Mouse (Mus musculus): ENCODE data around the gene Ocrl. TPM values are rescaled to one million over a fixed set of nuclear protein-coding genes. Genes with fewer than 3 reads are reported as not detected.

The Ocrl gene
- total RNA-seq, 2 experiments from 2014 or later: 52.9 to 56.7 TPM

DNA sequence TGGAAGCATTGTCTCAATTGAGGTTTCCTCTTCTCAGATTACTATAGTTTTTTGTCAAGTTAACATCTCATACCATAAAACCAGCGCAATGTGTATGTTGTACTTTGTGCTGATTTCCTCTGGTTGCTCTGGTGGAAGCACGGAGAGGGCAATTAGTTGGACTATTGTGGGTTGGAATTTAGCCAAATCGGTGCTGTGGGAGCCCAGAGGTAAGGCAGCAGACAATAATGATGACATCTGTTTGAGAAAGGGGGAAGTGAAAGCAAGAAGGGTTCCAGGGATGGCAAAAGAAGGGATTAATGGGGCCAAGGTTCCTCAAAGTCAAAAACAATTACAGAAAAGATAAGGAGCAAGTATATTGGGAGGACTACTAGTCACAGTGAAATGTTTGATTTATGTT is 15.8 kb downstream of the Ocrl start:
- DNase-seq (ENCODE audit: extremely low spot score in 1 of 2, low spot score in 2 of 2): no peak
- no peak overlapping the region for H3K4me3 ChIP-seq
- intact Hi-C loops (cut with DNase I): no loop called here
- H3K27ac ChIP-seq: no peak overlapping the region
- no peak for TF ChIP-seq CTCF (IDR thresholded peaks at IDR 0.05)

DNA sequence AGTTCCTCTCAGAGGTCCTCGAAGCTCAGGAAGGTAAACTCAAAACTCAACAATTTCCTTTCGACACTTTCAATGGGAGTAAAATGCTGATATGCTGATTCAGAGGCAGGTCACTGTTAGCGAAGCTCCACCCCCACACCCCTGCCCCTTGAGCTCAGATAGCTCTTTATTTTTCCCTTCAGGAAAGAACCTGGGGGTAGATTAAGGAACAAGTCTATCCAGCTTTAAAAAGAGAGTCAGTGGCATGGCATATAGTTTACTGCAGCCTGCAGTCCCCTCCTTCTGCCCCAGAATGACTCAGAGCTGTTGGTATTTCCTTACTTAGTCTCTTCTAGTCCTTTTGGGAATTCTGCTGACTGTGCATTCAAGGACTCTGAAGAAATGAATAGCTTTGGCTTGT is 18.3 kb downstream of the Ocrl start:
- intact Hi-C loops (cut with DNase I): no loop called here
- no peak overlapping the region for H3K27ac ChIP-seq

DNA sequence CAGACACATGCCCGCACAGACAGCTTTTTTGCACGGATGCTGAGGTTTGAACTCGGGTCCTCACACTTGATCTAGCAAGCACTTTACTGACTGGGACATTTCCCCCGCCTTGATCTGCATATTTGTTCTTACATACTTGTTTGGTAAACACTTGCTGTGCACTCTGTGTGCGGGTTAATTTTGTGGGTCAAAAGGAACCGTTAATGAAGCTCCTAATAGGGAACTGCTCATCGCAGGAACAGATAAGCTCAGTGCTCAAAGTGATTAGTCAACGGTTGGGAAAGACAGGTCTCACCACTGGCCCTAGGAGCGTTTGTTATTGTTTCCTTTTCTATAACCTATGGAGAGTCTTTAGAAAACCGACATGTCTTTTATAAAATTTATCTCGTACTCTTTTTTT is 22.2 kb downstream of the Ocrl start:
- no peak for TF ChIP-seq CTCF (IDR thresholded peaks at IDR 0.05)
- no peak overlapping the region for H3K27ac ChIP-seq
- H3K4me3 ChIP-seq: no peak overlapping the region
- intact Hi-C loops (cut with DNase I): no loop called here
- DNase-seq (ENCODE audit: extremely low spot score in 1 of 2, low spot score in 2 of 2): no peak

More for the DNA sequence above, 18.3 kb downstream of the Ocrl start:
- no peak for DNase-seq (ENCODE audit: extremely low spot score in 1 of 2, low spot score in 2 of 2)
- no peak for TF ChIP-seq CTCF (IDR thresholded peaks at IDR 0.05)
- H3K4me3 ChIP-seq: no peak overlapping the region

DNA sequence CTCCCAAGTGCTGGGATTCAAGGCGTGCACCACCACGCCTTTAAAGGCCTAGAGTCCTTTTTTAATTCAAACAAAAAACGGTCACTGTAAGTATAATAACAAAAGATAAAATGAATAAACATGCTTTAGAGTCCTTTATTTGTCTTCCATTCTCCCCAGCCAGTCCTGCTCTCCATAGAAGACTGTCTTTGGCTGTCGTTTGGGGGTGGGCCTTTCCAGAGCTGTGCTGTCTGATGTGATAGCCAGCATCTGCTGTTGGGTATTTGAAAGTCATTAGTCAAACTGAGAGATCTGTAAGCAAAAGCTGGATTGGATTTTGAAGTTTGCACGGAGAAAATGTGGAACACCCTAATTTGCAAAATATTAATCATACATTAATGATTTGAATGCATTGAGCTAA is 24.7 kb downstream of the Ocrl start:
- intact Hi-C loops (cut with DNase I): no loop called here
- no peak for TF ChIP-seq CTCF (IDR thresholded peaks at IDR 0.05)

DNA sequence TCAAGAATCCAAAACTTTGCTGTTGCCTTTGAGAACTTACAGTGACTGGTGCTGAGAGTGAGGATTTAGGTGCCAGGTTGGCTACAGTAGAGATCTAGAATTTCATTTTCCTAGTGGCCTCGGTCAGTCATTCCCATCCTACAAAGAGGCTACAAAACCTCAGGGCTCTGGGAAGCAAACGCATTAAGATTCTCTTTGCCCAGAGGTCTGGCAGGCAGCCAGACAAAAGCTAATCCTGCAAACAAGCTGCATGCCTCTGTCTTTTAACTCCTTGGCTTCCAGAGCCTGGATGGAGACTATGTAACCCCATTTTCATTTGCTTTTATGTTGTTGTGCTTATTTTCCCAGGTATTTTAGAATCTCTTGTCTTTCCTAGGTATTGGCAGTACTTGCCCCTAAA is 25.6 kb downstream of the Ocrl start:
- H3K4me3 ChIP-seq: no peak overlapping the region
- no peak overlapping the region for H3K27ac ChIP-seq
- no peak for DNase-seq (ENCODE audit: extremely low spot score in 1 of 2, low spot score in 2 of 2)
- intact Hi-C loops (cut with DNase I): no loop called here
- TF ChIP-seq CTCF (IDR thresholded peaks at IDR 0.05): no peak

More for the DNA sequence above, 24.7 kb downstream of the Ocrl start:
- Histone ChIP-seq H3K27ac (no peak overlapping the region), H3K4me3 (no peak overlapping the region)
- DNase-seq (ENCODE audit: extremely low spot score in 1 of 2, low spot score in 2 of 2): no peak

DNA sequence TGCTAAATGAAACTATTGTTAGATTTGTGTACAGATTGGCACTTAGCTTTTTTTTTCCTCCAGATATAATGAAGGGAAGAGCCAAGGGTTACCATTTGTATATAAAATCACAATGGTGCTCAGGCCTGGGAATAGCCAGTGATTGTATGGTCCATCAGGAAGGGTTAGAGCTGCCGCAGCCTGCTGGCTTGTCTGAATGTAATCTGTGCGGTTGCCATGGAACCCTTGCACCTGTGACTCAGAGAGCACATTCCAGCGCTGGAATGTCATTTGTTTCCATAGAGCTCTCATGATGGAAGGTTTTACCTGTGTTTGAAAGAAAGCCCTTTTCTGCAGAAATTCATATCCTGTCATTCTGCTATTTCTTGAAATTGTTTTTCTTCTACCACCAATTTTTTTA is 37.5 kb downstream of the Ocrl start:
- intact Hi-C loops (cut with DNase I): no loop called here
- Histone ChIP-seq H3K27ac (no peak overlapping the region), H3K4me3 (no peak overlapping the region)
- peak in 1 of 2 experiments; percentile 9 for DNase-seq (ENCODE audit: extremely low spot score in 1 of 2, low spot score in 2 of 2)
- TF ChIP-seq CTCF (IDR thresholded peaks at IDR 0.05): no peak

DNA sequence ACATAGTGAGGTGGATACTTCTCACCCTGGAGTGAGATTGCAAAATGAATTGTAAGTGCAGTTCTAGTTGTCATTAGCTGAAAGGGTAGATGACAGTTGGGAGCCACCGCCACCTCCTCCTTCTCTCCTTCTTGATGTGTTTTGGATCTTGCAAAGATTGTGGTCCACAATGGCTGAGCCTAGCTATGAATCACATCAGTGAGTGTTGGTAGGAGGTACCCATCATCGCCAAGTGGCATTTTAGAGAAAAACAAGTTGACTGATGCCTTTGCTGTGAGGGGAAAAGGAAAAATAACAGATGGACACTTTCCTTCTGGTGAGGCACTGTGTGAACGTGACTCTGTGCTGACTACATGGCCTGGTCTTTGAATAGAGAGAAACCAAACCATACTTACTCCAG is 50.4 kb downstream of the Ocrl start:
- H3K4me3 ChIP-seq: no peak overlapping the region
- H3K27ac ChIP-seq: no peak overlapping the region
- intact Hi-C loops (cut with DNase I): no loop called here
- TF ChIP-seq CTCF (IDR thresholded peaks at IDR 0.05): no peak
- no peak for DNase-seq (ENCODE audit: extremely low spot score in 1 of 2, low spot score in 2 of 2)

DNA sequence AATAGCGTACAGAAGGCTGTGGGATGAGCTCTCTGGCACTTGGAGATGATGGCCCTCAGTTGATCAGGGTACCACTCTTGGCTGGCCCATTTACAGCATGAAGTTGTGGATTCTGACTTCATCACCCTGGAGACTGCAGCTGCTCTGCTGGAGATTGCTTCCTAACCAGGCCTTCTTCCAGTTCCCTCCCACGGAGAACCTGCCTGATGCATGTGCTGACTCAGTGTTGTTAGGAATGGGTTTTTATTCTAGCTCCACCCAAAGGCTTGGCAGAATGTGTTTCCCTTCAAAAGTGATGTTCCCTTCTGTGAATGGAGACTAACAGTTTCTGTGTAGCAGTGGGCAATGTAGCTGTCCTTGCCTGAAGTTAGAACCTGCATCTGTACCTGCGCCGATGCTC is 58.2 kb downstream of the Ocrl start:
- no peak overlapping the region for H3K4me3 ChIP-seq
- TF ChIP-seq CTCF (IDR thresholded peaks at IDR 0.05): no peak
- intact Hi-C loops (cut with DNase I): no loop called here
- peak; percentile 14 to 48 for DNase-seq (ENCODE audit: extremely low spot score in 1 of 2, low spot score in 2 of 2)
- H3K27ac ChIP-seq: no peak overlapping the region

DNA sequence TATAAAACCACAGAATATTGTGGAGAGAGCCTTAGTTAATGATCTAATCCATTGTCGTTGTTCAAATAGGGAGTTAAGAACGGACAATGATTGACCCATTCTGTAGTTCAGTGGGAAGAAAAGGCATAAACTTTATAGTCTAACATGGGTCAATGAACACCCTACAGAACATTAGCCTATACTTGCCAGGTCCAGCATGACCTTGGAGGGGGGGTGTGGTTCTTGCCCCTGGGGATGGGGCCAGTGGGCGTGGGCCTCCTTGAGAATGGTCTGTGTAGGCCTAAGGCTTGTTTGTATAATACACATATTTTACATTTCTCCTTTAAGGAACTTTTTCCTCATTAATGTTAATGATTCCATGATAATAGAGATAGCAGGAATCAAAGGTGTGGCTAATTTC is 58.7 kb downstream of the Ocrl start:
- no peak for TF ChIP-seq CTCF (IDR thresholded peaks at IDR 0.05)
- H3K4me3 ChIP-seq: no peak overlapping the region
- intact Hi-C loops (cut with DNase I): no loop called here
- DNase-seq (ENCODE audit: extremely low spot score in 1 of 2, low spot score in 2 of 2): no peak
- no peak overlapping the region for H3K27ac ChIP-seq

DNA sequence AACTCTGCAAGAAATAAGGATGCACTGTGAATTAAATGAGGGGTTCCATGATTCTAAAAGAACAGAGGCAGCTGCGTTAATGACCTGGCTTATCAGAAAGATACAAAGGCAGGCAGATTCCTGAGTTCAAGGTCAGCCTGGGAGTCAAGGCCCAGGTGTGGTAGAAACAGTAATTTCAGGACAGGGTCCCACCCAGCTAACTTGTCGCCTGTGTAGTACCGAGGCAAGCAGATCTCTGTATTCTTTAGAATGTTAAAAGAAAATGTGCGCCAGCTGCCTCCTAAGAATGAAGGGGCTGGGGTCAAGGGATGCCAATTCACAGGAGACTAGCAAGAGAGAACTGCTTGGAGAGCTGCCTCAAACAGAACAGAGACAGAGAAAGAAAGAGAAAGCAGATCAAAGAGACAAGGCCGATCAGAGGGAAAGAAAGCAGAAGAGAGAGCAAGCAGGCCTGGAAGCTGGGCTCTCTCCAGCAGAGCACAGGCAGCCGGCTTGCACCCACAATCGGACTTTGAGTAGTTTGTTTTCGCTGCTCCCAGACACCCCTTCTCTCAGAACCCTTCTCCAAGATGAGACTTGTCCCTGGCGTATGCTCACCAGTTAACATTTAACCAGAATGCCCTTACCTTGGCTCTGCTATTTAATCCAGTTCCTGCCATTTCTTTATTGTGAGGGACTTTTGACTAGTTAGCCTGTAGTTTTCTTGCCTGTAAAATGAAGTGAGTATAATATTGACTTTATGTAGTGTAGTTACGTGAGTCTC is 59.4 kb downstream of the Ocrl start:
- TF ChIP-seq CTCF (IDR thresholded peaks at IDR 0.05): no peak
- no peak overlapping the region for H3K27ac ChIP-seq
- H3K4me3 ChIP-seq: no peak overlapping the region
- intact Hi-C loops (cut with DNase I): no loop called here
- no peak for DNase-seq (ENCODE audit: extremely low spot score in 1 of 2, low spot score in 2 of 2)

DNA sequence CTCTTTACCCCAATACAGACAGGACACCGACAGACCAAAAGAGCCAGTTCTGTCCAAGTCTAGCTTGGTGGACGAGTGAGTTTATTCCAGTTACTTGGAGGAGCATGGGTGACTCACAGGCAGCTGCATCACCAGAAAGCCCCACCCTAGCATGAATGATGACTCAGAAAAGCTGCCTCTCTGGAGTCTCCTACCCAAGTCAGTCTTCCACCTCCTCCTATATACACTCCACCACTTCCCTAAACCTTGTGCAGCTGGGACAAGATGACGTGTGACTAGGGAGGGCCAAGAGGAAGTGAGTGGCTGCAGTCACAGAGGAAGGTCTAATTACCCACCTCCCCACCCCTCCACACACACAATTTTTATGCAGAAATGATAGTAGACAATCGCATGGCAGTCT is 64.4 kb downstream of the Ocrl start:
- Histone ChIP-seq H3K27ac (no peak overlapping the region), H3K4me3 (no peak overlapping the region)
- TF ChIP-seq CTCF (IDR thresholded peaks at IDR 0.05): no peak
- intact Hi-C loops (cut with DNase I): no loop called here
- peak; percentile 8 to 22 for DNase-seq (ENCODE audit: extremely low spot score in 1 of 2, low spot score in 2 of 2)

DNA sequence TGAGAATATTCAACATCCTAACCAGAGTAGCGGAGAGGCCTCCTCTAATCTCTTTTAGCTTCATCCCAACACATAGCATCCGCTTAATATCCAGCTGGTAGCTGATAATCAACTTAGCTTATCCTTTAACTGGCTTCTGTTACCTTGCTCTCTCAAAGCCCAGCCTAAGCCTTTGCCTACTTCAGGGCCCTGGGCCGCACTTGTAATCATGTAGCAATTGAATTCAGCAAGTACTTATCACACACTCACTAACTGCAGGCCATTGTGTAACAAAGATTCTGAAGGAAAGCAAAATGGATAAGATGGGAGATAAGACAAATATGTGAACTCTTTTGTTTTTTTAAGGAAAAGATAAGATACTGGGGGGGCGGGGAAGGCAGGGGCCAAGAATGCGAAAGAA is 64.9 kb downstream of the Ocrl start:
- H3K27ac ChIP-seq: no peak overlapping the region
- DNase-seq (ENCODE audit: extremely low spot score in 1 of 2, low spot score in 2 of 2): no peak
- intact Hi-C loops (cut with DNase I): no loop called here
- TF ChIP-seq CTCF (IDR thresholded peaks at IDR 0.05): no peak
- H3K4me3 ChIP-seq: no peak overlapping the region

DNA sequence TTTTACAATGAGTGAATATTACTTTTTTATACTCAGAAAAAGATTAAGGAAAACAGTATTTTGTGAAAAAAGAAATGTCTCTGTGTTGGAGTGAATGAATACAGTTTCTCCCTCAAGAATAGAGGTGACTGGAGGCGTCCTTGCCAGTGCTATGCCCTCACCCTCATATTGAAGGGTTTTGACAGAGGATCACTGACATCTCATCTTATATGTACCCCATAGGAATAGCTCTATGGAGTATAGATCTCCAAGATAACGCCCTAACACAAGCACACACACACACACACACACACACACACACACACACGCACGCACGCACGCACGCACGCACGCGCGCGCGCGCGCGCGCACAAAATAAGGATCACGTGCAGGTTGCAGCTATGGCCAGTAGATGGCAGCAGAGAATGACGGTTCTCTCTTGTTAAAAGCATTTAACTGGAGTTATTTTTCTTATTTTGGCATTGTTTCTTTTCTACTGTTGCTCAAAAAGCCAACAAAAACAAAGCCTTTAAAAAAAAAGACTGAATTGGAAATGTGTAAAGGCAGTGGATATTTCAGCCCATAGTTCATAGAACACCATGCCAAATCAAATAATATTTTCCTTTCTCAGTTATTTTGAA is 72.9 kb downstream of the Ocrl start:
- no peak overlapping the region for H3K4me3 ChIP-seq
- peak; percentile 68 for TF ChIP-seq CTCF (IDR thresholded peaks at IDR 0.05)
- intact Hi-C loops (cut with DNase I): loop anchor here (5.0 kb wide), 3 partner anchors 397 to 547 kb away; partner anchors contain the start of gene Elf4
- H3K27ac ChIP-seq: no peak overlapping the region
- DNase-seq (ENCODE audit: extremely low spot score in 1 of 2, low spot score in 2 of 2): peak; percentile 39 to 47
